Mouse (Mus musculus) testis, postnatal 10 days (tissue): ENCODE data around the gene Cpm.
"Not testable (repeated sequence)": the region's sequence is repeated elsewhere in the genome, so short reads cannot be mapped to it uniquely, and the experiment has no call there.

Experiments
- DNase-seq: peaks from one replicate; pipeline ENCODE4 v3.0.0; 2021; ENCODE audit warnings: low spot score

Cpm gene

DNA sequence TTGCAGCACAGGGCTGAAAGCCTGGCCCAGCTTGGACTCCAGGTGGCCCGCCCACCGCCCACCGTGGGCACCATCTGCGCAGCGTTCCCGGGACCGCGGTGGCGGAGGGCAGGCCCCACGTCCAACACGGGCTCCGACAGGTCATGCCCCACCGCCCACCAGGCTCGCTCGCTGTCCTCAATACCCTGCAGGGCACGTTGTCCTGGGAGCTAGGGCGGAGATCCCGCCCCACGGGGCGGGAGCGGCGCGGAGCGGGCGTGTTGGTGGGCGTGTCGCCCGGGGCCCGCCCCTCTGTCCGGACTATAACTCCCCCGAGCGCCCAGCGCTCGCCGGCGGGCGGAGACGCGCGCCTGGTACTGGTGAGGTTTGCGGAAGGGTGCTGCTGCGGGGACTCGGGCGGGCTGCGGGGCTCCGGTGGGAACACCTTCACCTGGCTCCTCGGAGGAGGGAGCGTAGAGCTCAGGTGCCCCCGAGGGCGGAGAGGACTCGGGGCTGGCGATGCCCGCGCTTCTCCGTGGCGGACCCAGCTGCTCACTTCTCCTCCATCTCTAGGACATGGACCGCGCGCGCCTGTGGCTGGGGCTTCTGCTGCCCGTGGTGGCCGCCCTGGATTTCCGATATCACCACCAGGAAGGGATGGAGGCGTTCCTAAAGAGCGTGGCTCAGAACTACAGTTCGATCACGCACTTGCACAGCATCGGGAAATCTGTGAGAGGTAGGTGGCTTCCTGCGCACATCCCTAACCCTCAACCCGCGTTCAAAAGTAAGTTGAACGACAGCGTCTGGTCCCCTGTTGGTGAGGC, at the start of gene Cpm:
Gene Cpm, plus strand, starts transcription at position 332 of the 803 bp plus-strand sequence.
- peak; percentile 76 for DNase-seq

GRCm38 (mm10) chr10:117579771-117580284, 49.5 kb upstream of the Cpm start:
- no peak for DNase-seq

- DNase-seq: no peak
Observed at GRCm38 (mm10) chr10:117580405-117580804, 48.9 kb upstream of the Cpm start.

DNA sequence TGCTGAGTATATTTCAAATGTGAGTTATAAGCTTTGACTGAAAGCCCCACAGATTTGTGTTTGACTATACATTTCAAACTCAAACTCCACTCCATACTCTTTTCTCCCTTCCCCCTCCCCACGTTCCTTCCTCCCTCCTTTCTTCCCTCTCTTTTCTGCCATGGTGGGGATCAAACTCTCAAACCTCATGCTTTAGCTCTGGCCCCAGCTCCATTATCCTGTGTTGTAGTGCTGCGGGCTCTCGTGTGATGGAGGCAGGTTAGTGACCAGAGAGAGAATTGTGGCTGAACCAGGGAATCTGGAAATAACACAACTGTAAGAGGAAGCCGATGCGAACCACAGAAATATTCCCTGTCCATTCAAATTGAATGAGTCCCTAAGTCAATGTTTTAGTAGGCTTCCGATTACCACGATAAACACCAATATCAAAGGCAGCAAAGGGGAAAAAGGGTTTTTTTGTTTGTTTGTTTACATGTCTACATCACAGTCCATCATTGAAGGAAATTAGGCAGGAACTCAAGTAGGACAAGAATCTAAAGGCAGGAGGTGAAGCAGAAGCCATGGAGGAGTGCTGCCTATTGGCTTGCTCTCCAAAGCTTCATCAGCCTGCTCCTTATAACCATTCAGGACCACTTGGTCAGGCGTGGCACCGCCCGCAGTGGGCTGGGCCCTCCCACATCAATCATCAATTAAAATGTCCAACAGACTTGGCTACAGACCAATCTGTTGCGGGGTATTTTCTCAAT, 48.1 kb upstream of the Cpm start:
- DNase-seq: no peak

DNA sequence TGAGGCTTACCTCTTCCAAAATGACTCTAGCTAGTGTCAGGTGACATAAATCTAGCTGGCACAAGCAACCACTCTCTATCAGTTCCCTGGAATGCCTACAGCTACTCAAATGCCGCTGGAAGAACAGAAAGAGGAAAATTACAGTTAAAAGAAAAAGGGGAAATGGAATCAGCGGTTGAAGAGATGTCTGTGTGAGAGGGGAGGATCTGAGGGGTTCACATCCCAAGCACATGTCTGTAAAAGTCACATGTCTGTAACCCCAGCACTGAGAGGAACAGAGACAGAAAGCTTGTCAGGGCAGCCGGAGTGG, 47.6 kb upstream of the Cpm start:
- DNase-seq: no peak

- DNase-seq: no peak
Observed at GRCm38 (mm10) chr10:117583155-117584061, 45.9 kb upstream of the Cpm start.

- no peak for DNase-seq
Observed at GRCm38 (mm10) chr10:117584102-117584501, 45.2 kb upstream of the Cpm start.

- no peak for DNase-seq
Observed at GRCm38 (mm10) chr10:117584566-117585515, 44.5 kb upstream of the Cpm start.

GRCm38 (mm10) chr10:117585600-117586299, 43.5 kb upstream of the Cpm start:
- no peak for DNase-seq

- no peak for DNase-seq
Observed at GRCm38 (mm10) chr10:117586859-117587258, 42.4 kb upstream of the Cpm start.

- no peak for DNase-seq
Observed at GRCm38 (mm10) chr10:117587335-117587734, 42.0 kb upstream of the Cpm start.

GRCm38 (mm10) chr10:117588416-117589143, 40.7 kb upstream of the Cpm start:
- DNase-seq: not testable (repeated sequence)

DNA sequence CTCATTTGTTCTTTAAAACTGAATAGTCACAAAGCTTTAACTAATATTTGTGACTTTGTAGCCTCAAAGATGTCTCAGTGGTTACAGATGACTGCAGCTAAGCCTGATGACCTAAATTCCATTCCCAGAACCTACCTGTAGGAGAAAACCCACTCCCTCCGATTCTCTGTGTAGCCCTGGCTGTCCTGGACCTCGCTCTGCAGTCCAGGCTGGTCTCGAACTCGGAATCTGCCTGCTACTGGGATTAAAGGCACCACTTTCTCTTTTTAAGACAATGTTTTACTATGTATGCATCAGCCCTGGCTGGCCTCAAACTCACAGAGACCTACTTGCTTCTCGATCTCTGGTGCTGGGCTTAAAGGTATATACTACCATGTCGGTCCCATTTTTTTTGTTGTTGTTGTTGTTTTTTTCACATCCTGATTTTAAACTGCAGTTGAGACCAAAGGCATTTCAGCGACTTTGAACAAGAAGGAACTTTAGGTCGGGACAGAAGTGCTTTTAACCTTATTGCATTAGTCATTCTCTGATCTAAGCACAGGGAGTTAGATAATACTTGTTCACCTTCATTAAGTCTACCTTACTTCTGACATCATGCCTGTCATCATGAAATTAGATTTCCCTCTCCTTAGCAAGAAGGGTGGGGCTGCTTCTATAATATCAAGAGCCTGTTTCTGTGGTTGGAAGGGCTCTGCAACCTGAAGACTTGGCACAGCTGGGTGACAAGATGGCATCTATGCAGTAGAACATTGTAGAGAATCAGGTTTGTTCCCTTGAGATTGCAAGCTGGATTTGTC, 40.0 kb upstream of the Cpm start:
- DNase-seq: no peak

GRCm38 (mm10) chr10:117590331-117591301, 38.7 kb upstream of the Cpm start:
- DNase-seq: no peak

GRCm38 (mm10) chr10:117591766-117592165, 37.5 kb upstream of the Cpm start:
- DNase-seq: no peak

- no peak for DNase-seq
Observed at GRCm38 (mm10) chr10:117592306-117593040, 36.8 kb upstream of the Cpm start.

DNA sequence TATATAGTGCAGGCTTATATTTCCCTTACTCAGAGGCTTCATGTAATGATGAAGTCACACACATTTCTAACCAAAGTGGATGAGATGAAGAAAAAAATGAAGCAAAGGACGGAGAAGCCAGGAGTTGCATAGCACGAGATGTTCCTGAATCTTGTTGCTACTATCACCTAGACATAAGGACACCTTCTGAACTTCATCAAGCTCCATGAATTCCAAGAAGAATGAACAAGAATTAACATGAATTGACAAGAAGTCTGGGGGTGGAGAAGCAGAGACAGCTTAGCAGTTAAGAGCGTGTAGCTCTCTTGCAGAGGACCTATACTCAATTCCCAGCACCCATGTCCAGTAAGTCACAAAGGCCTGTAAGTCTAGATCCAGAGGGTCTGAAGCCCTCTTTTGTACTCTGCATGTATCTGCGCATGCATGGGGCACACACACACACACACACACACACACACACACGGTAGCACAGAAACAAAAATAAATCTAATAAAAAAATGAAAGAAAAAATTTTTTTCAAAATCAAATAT, 36.2 kb upstream of the Cpm start:
- no peak for DNase-seq
